Mouse (Mus musculus): ENCODE measurements at regions not wholly inside any gene's neighbourhood (a gene's known extent, or its start where the extent isn't known, plus 50 kb on each side); places are given as distances from the start of the nearest gene placed in this dataset.

- TF ChIP-seq CTCF (IDR thresholded peaks at IDR 0.05; ENCODE audit: borderline replicate concordance, insufficient read depth, low read length) (no peak), POLR2A (IDR thresholded peaks at IDR 0.05; ENCODE audit: low read depth, low read length) (no peak)
These were observed 127.6 kb upstream of the Med14 start for GRCm38 (mm10) chrX:12889482-12889808.
